Mouse (Mus musculus): ENCODE measurements around the gene Cyp2c23.

DNA sequence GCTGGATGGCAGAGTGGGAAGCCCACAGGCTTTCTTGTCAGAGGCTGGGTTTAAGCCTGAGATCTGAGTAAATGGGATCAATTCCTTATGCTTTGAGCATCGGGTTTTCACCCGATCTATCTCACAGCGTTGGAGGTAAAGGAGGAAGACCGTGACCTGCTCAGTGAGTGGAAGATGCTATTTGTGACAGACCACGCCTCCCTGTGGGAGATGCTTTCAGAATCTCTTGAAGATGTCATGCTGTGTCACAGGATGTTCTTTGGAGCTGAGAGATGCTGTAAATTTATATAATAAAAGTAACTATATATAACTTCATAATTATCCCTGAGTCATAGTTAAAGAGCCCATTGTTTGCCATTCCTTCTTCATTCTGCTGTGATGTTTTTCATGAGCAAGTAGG, 28.3 kb downstream of the Cyp2c23 start:
- TF ChIP-seq CTCF (conservative IDR thresholded peaks at IDR 0.05; ENCODE audit: insufficient read depth, insufficient read length, low read depth, low read length) (no peak), POLR2A (IDR thresholded peaks at IDR 0.05; ENCODE audit: low read depth, low read length) (no peak)
